Mouse (Mus musculus) ovary, postnatal 14 days (tissue): ENCODE data around the gene Kif4.

Experiments
- DNase-seq: peaks from one replicate; pipeline ENCODE4 v3.0.0; 2022; ENCODE audit warnings: low spot score

Gene Kif4

DNA sequence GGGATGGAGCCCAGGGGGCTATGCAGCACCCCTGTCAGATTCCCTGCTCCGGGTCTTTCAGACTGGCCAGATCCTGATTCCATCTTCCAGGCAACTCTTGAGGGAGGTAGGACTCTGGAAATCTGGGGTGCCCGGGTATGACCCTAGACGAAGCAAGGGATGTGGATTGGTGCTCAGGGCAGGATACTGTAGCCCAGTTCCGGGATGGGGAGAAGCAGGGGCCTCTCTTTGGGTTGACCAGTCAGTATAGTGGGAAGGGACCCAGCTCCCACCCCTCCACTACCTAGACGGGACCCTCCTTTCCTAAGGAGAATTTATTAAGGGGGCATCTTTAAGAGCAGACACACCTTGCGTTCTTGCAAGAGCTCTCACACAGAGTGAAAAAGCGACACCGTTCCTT lies 104.7 kb downstream of the Kif4 start:
- DNase-seq, result no peak

GRCm38 (mm10) chrX:100734359-100734758 lies 108.8 kb downstream of the Kif4 start:
- DNase-seq, result no peak

- DNase-seq, result peak; percentile 47
Measured at GRCm38 (mm10) chrX:100738918-100739317, 113.4 kb downstream of the Kif4 start.

DNA sequence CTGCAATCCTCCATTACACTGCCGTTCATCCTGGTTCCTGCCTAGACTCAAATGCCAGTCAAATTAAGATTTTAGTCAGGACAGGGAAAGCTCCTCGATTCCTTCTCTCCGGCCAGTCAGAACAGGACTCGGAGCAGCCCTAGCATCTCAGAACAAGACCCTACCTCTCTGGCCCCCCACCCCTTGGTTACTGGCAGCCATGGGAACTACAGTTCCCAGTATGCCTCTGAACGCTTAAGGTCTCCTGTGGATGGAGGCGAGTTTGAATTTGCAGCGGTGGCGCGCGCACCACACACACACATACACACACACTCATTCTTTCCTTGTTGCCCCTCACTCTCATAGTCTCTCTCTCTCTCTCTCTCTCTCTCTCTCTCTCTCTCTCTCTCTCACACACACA lies 113.9 kb downstream of the Kif4 start:
- no peak for DNase-seq

GRCm38 (mm10) chrX:100740785-100741184 lies 115.2 kb downstream of the Kif4 start:
- no peak for DNase-seq

- DNase-seq, result peak; percentile 30
Measured at GRCm38 (mm10) chrX:100741940-100742339, 116.4 kb downstream of the Kif4 start.

DNA sequence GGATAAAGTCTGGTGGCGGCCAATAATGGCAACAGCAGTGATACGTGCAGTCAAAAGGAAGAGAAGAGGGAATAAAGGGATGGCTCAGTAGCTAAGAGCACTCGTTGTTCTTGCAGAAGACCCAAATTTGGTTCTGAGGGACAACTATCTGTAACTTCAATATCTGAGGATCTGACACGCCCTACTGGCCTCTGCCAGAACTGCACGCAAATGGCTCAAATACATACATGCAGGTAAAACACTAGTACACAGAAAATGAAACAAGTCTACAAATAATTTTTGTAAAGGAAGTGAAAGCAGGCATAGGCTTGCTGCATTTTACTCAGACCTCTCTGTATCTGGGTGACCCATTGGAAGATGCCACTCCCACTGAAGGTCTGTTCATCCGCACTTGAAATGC lies 140.3 kb downstream of the Kif4 start:
- DNase-seq, result no peak

DNA sequence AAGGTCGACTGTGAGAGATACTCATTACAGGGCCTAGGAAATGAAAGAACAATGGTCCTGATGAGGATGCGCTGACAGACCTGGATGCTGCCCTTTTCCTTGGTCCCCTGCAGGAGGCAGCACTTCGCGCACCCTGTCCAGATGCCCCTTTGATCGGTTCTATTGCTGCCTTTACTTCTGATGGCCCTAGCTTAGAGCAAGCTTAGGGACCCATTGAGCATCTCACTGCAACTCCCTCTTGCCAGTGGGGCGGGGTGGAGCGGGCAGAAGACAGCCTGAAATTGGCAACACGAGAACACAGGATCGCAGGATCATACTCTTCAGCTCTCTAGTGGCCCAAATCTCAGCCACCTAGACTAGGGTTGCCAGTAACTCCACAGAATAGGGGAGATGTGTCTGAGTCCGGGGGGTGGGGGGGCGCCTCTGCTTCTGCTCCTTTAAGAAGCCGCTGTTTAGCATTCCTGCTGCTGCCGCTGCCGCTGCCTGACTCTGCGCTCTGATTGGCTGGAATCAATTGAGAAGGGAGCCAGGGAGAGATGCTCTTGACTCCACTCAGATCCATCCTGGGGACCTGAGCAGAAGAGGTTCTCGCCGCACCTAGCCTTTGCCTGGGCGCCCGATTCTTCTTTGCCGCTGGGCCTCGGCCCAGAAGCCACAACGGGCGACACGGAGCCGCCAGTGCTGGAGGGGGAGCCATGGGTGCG lies 141.8 kb downstream of the Kif4 start, which contains the start of gene Dlg3:
Gene Dlg3 (plus strand): TSS at position 542 of the 704 bp plus-strand sequence.
- DNase-seq, result no peak

- no peak for DNase-seq
Measured at GRCm38 (mm10) chrX:100767885-100768626, 142.5 kb downstream of the Kif4 start.

- DNase-seq, result no peak
Measured at GRCm38 (mm10) chrX:100769281-100769680, 143.7 kb downstream of the Kif4 start.

GRCm38 (mm10) chrX:100774341-100774811 lies 148.8 kb downstream of the Kif4 start:
- peak; percentile 54 for DNase-seq

DNA sequence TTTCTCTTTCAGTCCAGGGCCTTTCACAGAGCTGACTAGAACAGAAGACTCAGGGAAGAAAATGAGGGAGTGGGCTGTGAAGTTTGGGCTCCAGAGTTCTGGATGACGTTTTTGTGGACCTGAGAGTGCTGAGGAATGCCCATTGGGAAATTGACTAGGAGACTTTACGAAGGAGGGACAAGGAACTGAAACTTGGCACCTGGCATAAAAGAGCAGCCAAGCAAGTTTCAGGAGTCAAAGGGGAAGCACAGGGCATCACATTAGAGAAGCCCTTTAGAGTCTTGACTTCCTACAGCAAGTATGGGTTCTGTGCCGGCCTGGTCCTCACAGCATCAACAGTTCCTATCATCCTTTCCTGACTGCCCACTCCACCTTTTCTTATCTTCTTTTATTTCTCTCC lies 149.9 kb downstream of the Kif4 start:
- DNase-seq, result no peak

DNA sequence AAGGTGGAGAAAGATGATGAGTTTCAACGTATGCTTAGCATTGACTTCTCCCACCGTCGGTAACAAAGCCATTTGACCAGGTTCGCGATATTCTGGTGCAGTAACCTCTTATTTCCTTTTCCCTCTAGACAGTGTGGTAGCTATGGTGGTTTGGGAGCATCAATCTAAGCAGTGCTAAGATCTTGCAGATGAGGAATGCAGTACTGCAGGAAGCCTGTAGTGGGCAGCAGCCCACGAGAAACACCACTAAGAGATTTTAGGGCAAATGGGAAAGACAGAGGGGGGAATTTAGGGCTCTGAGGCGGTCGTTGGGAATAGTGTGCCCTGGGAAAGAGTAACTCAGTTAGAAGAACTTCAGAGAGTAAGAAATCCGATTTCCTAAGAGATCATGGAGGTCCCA lies 151.0 kb downstream of the Kif4 start:
- peak; percentile 26 for DNase-seq
